Mouse (Mus musculus) heart, embryonic 14.5 days (tissue): Measurements from ENCODE around the gene Epha8. TPM values are rescaled to one million over a fixed set of nuclear protein-coding genes. Genes with fewer than 3 reads are reported as not detected.

Experiments
- ATAC-seq: fragments of 200-750 bp; cut with Nextera tagmentation; 2 replicates; pipeline ENCODE4 v1.8.0; 2017; ENCODE audit warnings: low read depth, moderate TSS enrichment; ENCODE audit not compliant: insufficient number of reproducible peaks, insufficient read depth, low FRiP score
- H3K27ac ChIP-seq, 2 experiments: fragments of 200-500 bp in 1 of 2; fragments of 300-500 bp in 1 of 2; sonication (generic) in 1 of 2; replicated peaks in 1 of 2; 2 replicates each; pipeline ENCODE4 v1.5.1; 2012 to 2014; ENCODE audit warnings: low read depth in 2 of 2, low read length in 2 of 2, control low read depth in 1 of 2, mild to moderate bottlenecking in 1 of 2, mixed read lengths in 1 of 2; ENCODE audit not compliant: control insufficient read depth in 1 of 2, insufficient read depth in 1 of 2
- H3K27me3 ChIP-seq: fragments of 300-500 bp; sonication (generic); 2 replicates; pipeline ENCODE4 v1.6.1; 2014; ENCODE audit warnings: mild to moderate bottlenecking, low read length, control low read depth; ENCODE audit not compliant: control insufficient read depth, insufficient read depth
- H3K36me3 ChIP-seq: fragments of 300-500 bp; sonication (generic); 2 replicates; pipeline ENCODE4 v1.6.1; 2014; ENCODE audit warnings: mild to moderate bottlenecking, control low read depth, low read length, mixed read lengths; ENCODE audit not compliant: control insufficient read depth, insufficient read depth
- H3K4me1 ChIP-seq, 2 experiments: fragments of 200-500 bp in 1 of 2; fragments of 300-500 bp in 1 of 2; sonication (generic) in 1 of 2; 2 replicates each; pipeline ENCODE4 v1.6.1; 2012 to 2014; ENCODE audit warnings: low read length in 2 of 2, control low read depth in 1 of 2, mixed read lengths in 1 of 2; ENCODE audit not compliant: control insufficient read depth in 2 of 2, insufficient read depth in 2 of 2
- H3K4me2 ChIP-seq: fragments of 300-500 bp; sonication (generic); 2 replicates; pipeline ENCODE4 v1.6.1; 2014; ENCODE audit warnings: mild to moderate bottlenecking, low read length
- H3K4me3 ChIP-seq, 2 experiments: fragments of 200-500 bp in 1 of 2; fragments of 300-500 bp in 1 of 2; sonication (generic) in 1 of 2; 2 replicates each; pipeline ENCODE4 v1.5.1; 2012 to 2014; ENCODE audit warnings: low read length in 2 of 2, mild to moderate bottlenecking in 2 of 2, control low read depth in 1 of 2, low read depth in 1 of 2, moderate library complexity in 1 of 2; ENCODE audit not compliant: control insufficient read depth in 1 of 2, insufficient read depth in 1 of 2
- H3K9ac ChIP-seq: fragments of 300-500 bp; sonication (generic); 2 replicates; pipeline ENCODE4 v1.6.1; 2014; ENCODE audit warnings: mild to moderate bottlenecking, low read length
- H3K9me3 ChIP-seq: fragments of 300-500 bp; sonication (generic); 2 replicates; pipeline ENCODE4 v1.6.1; 2016; ENCODE audit warnings: low read length, control low read depth; ENCODE audit not compliant: control insufficient read depth
- WGBS: fragments of 180-500 bp; shearing (Covaris S2); extraction: QIAGEN DNeasy Blood & Tissue Kit; methylation state at CpG from one replicate; pipeline ENCODE4 v1.1.7; 2014; 5-methylcytosine and 5-hydroxymethylcytosine counted together
- polyA plus RNA-seq: library from polyadenylated mRNA; unstranded; fragments of >200 nt; fragmentation: Nextera tagmentation; extraction: Ambion mirVana; gene quantifications from 2 replicates; pipeline ENCODE4 v1.2.1, GENCODE M21; 2014

Epha8 gene
- polyA plus RNA-seq, 1 experiment from 2014 or later, result not detected

DNA sequence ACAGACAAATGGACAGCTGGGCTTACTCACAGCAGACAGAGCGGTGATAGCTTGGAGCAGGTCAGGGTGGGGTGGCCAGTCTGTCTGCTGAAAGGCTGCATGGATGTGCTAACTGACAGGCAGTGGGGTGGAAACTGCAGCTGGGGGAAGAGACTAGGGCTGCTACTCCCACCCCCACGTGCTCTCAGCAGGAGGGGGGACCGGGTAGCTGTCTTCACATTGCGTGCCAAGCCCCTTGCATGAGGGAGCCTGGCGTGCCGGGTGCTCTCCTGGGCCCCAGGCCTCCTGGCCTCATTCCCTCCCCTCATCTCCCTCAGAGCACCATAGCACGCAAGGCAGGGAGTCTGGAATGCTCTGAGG, 39.5 kb downstream of the Epha8 start:
- Histone ChIP-seq H3K27ac (no peak overlapping the region), H3K4me3 (no peak overlapping the region), H3K4me2 (no peak overlapping the region), H3K9me3 (no peaks in the 10 kb centered on the region), H3K36me3 (no peaks in the 10 kb centered on the region), H3K27me3 (peaks cover 22% of the 10 kb centered on the region), H3K4me1 (no peaks in the 10 kb centered on the region), H3K9ac (no peak overlapping the region)
- ATAC-seq, result no peak
- 34% methylated on average over 7 of the region's 7 CpGs for WGBS

DNA sequence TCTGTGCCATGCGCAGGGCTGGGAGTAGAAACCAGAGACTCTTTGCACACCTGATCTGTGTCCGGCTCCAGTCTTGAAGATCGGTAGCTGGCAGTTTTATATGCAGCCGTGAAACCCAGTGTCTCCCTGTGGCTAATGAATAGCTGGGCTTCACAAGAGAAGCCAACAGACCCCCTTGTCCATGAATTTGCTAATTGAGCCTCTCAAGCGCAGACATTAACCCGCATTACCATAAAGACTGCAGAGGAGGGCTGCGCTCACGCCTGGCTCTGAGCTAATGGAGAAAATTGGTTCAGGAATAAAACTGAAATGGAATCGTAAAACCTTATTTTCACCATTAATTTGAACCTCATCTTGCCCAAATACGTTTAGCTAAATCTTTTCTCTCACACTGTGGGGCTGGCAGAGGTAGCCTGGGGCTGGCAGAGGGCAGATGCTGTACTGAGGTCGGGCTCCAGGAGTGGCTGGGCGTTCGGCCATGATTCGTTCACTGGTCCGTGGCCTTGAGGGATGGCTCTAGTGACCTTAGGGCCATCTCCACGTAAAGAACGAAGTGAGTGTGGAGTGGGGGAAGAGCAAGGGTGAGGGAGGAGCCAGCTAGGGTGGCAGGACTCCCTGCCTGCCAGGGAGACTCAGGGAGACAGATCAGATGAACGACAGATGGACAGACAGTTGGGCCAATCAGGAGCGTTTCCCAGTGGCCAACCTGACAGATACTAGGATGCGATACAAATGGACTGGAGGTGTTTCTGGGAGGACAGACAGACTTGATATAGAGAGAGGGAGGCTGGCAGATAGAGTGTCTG, 40.1 kb downstream of the Epha8 start:
- H3K9ac ChIP-seq, result no peak overlapping the region
- H3K27me3 ChIP-seq, result peaks cover 23% of the 10 kb centered on the region
- H3K27ac ChIP-seq, result no peak overlapping the region
- no peaks in the 10 kb centered on the region for H3K4me1 ChIP-seq
- H3K4me3 ChIP-seq, result no peak overlapping the region
- no peaks in the 10 kb centered on the region for H3K36me3 ChIP-seq
- no peaks in the 10 kb centered on the region for H3K9me3 ChIP-seq
- no peak for ATAC-seq
- H3K4me2 ChIP-seq, result no peak overlapping the region
- 66% methylated on average over 20 of the region's 20 CpGs for WGBS

DNA sequence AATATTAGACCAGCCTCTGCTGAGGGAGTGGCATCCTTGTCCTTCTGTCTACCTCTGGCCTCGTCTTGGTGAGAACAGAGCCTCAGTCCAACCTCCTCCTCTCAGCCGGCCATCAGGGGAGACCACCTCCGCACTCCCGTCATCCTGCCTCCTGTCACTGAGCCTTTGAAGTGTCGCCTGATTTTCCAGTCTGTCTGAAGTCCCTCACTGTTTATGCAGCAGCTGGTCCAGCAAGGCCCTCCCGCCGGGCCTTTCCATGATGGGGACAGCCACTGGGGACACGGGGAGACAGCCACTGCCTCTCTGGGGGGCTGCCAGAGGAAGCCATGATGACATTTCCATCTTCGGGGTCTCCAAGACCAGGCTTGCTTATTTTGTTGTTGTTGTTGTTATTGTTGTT, 43.8 kb downstream of the Epha8 start:
- no peaks in the 10 kb centered on the region for H3K9me3 ChIP-seq
- H3K27me3 ChIP-seq, result peaks cover 45% of the 10 kb centered on the region
- no peak for ATAC-seq

DNA sequence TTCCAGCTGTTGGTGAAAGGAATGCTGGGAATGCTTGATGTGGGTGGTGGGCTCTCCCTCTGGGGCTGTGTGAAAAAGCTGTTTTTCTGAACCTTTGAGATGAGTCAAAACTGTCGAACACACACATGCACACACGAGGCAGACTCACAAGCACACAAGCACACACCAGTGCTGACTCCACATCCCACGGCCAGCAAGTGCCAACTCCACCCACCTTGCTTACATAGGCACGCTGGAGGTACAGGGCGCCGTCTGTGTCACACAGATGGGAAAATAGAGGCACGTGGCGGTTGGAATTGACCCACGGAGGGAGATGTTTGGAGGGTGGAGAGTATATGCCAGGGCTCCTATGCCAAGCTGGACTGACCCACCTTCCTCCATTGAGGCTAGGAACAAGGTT, 44.8 kb downstream of the Epha8 start:
- 47% methylated on average over 9 of the region's 9 CpGs for WGBS
- Histone ChIP-seq H3K27me3 (peaks cover 47% of the 10 kb centered on the region), H3K4me3 (no peak overlapping the region), H3K4me1 (no peaks in the 10 kb centered on the region), H3K4me2 (no peak overlapping the region), H3K9me3 (no peaks in the 10 kb centered on the region), H3K9ac (no peak overlapping the region), H3K27ac (no peak overlapping the region), H3K36me3 (no peaks in the 10 kb centered on the region)
- ATAC-seq, result no peak

More for the DNA sequence above, 43.8 kb downstream of the Epha8 start:
- Histone ChIP-seq H3K4me3 (no peak overlapping the region), H3K27ac (no peak overlapping the region), H3K36me3 (no peaks in the 10 kb centered on the region), H3K9ac (no peak overlapping the region), H3K4me1 (no peaks in the 10 kb centered on the region), H3K4me2 (no peak overlapping the region)
- WGBS, result 26% methylated on average over 9 of the region's 9 CpGs

DNA sequence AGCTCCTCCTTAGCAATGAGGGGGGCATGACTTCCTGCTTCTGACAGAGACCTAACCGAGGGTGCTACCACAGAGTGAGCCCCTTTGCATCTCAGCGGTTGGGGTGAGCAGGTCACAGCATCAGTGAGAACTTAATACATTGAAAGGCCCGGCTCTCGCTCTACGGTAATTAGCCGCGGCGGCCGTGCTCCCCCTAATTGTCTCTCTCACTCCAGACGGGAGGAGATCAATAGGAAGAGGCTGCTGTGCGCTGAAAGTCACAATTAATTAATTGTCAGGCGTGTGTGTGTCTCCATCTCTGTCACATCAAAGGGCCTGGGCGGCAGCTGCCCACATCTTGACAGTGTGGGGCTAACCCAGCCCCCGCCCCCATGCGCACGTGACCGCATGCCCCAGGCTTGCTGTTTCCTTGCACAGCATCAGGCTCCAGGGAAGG, 45.4 kb downstream of the Epha8 start:
- H3K9me3 ChIP-seq, result no peaks in the 10 kb centered on the region
- no peak overlapping the region for H3K27ac ChIP-seq
- H3K27me3 ChIP-seq, result peaks cover 53% of the 10 kb centered on the region
- no peaks in the 10 kb centered on the region for H3K4me1 ChIP-seq
- H3K36me3 ChIP-seq, result no peaks in the 10 kb centered on the region
- ATAC-seq, result no peak
- H3K4me2 ChIP-seq, result no peak overlapping the region
- 11% methylated on average over 17 of the region's 17 CpGs for WGBS
- no peak overlapping the region for H3K9ac ChIP-seq
- H3K4me3 ChIP-seq, result no peak overlapping the region

DNA sequence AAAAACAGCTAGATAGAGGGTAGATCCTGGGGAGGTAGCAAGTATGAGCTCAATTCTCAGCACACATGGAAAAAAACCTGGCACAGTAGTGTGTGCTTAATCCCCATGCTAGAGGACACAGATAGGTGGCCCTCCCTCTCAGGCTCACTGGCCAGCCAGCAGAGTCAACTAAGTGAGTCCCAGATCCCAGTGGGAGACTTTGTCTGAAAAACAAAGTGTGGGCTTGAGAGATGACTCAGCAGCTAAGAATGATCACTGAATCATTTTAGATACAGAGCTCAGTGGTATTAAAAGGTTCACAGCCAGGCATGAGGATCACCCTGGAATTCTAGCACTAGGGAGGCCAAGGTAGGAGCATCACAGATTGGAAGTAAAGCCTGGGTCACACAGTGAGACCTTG, 48.8 kb downstream of the Epha8 start:
- Histone ChIP-seq H3K36me3 (no peaks in the 10 kb centered on the region), H3K4me2 (no peak overlapping the region), H3K27me3 (peaks cover 75% of the 10 kb centered on the region), H3K9me3 (no peaks in the 10 kb centered on the region), H3K4me1 (no peaks in the 10 kb centered on the region), H3K9ac (no peak overlapping the region), H3K4me3 (no peak overlapping the region), H3K27ac (no peak overlapping the region)
- ATAC-seq, result no peak

DNA sequence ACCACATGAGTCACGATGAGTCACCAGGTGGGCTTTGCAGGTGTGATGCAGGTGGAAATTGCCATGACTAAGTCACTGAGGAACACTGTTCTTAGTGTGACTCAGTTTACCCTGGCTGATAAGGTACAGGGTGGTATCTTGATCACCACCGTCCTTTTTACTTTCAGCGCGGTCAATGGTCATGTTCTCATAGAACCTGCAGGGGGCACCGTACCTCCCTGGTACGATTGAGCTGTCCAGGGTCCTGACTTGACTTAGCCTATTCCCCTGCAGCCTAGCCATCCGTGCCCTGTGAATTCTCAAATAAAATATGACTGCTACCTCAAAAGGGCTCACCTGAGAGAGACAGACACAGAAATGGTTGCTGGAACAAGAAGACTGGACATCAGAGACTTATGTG, 49.6 kb downstream of the Epha8 start:
- no peak for ATAC-seq

More for the DNA sequence above, 49.6 kb downstream of the Epha8 start:
- H3K4me1 ChIP-seq, result no peaks in the 10 kb centered on the region
- 10% methylated on average over 7 of the region's 7 CpGs for WGBS
- H3K4me3 ChIP-seq, result no peak overlapping the region
- peaks cover 67% of the 10 kb centered on the region for H3K27me3 ChIP-seq
- H3K4me2 ChIP-seq, result no peak overlapping the region
- no peaks in the 10 kb centered on the region for H3K9me3 ChIP-seq
- H3K36me3 ChIP-seq, result no peaks in the 10 kb centered on the region
- no peak overlapping the region for H3K9ac ChIP-seq
- no peak overlapping the region for H3K27ac ChIP-seq
